Mouse (Mus musculus) right cerebral cortex, postnatal 36 days (tissue): Measurements from ENCODE around the gene Dxo.

Experiments
- DNase-seq, 2 experiments: peaks; one replicate each; pipeline ENCODE4 v3.0.0; 2022; ENCODE audit warnings: low spot score in 2 of 2, mixed read lengths in 1 of 2

Dxo gene

GRCm38 (mm10) chr17:34881166-34881565 is 44.3 kb downstream of the Dxo start:
- DNase-seq = no peak

GRCm38 (mm10) chr17:34881683-34882310 is 45.0 kb downstream of the Dxo start, which contains the start of gene Gm20547:
Gene Gm20547, minus strand, starts transcription at chr17:34882042.
- DNase-seq = no peak

GRCm38 (mm10) chr17:34883332-34883731 is 46.5 kb downstream of the Dxo start:
- no peak for DNase-seq

- no peak for DNase-seq
These were observed 47.9 kb downstream of the Dxo start for GRCm38 (mm10) chr17:34884704-34885103.

- no peak for DNase-seq
These were observed 48.8 kb downstream of the Dxo start for GRCm38 (mm10) chr17:34885615-34886014.

GRCm38 (mm10) chr17:34887942-34888341 is 51.1 kb downstream of the Dxo start:
- no peak for DNase-seq
